Mouse (Mus musculus) left cerebral cortex, adult 9 months (tissue): ENCODE results near the gene Alb.

Experiments
- DNase-seq, 2 experiments: peaks; one replicate each; pipeline ENCODE4 v3.0.0; 2022; ENCODE audit warnings: low spot score in 2 of 2

Gene Alb

GRCm38 (mm10) chr5:90492440-90492839 is 31.7 kb downstream of the Alb start:
- no peak for DNase-seq

- DNase-seq = no peak
These were observed 33.6 kb downstream of the Alb start for GRCm38 (mm10) chr5:90494308-90494707.

- peak in 1 of 2 experiments; percentile 13 for DNase-seq
These were observed 38.8 kb downstream of the Alb start for GRCm38 (mm10) chr5:90499509-90499908.

- DNase-seq = peak in 1 of 2 experiments; percentile 82
These were observed 40.0 kb downstream of the Alb start for GRCm38 (mm10) chr5:90500714-90501113.

GRCm38 (mm10) chr5:90501752-90502151 is 41.1 kb downstream of the Alb start:
- no peak for DNase-seq

- DNase-seq = no peak
These were observed 44.0 kb downstream of the Alb start for GRCm38 (mm10) chr5:90504742-90505141.

GRCm38 (mm10) chr5:90506507-90506906 is 45.8 kb downstream of the Alb start:
- no peak for DNase-seq

GRCm38 (mm10) chr5:90507411-90507949 is 46.8 kb downstream of the Alb start:
- no peak for DNase-seq

GRCm38 (mm10) chr5:90509828-90510592 is 49.3 kb downstream of the Alb start:
- no peak for DNase-seq

GRCm38 (mm10) chr5:90512288-90512955 is 51.7 kb downstream of the Alb start:
- no peak for DNase-seq

GRCm38 (mm10) chr5:90515561-90515960 is 54.9 kb downstream of the Alb start:
- DNase-seq = no peak

- DNase-seq = no peak
These were observed 57.8 kb downstream of the Alb start, which contains the start of gene Afm for GRCm38 (mm10) chr5:90518356-90519100. TSS of gene Afm (plus strand) at chr5:90518932.
